Mouse (Mus musculus) lung, postnatal 0 days (tissue): Measurements from ENCODE around the gene Gm2001. TPM values are rescaled to one million over a fixed set of nuclear protein-coding genes. Genes with fewer than 3 reads are reported as not detected.
"Not testable (repeated sequence)": the region's sequence is repeated elsewhere in the genome, so short reads cannot be mapped to it uniquely, and the experiment has no call there.

Experiments
- ATAC-seq: fragments of 200-750 bp; cut with Nextera tagmentation; 2 replicates; pipeline ENCODE4 v1.8.0; 2017; ENCODE audit warnings: moderate library complexity
- DNase-seq: peaks from one replicate; pipeline ENCODE4 v3.0.0-alpha.2; 2016; ENCODE audit warnings: low spot score
- H3K27ac ChIP-seq: fragments of 300-500 bp; sonication (generic); 2 replicates; pipeline ENCODE4 v1.5.1; 2014; ENCODE audit warnings: antibody characterized with exemption, mild to moderate bottlenecking, low read length, mixed read lengths
- H3K27me3 ChIP-seq: fragments of 300-500 bp; sonication (generic); replicated peaks from 2 replicates; pipeline ENCODE4 v1.6.1; 2014; ENCODE audit warnings: low read length, mixed read lengths; ENCODE audit not compliant: insufficient read depth
- H3K36me3 ChIP-seq: fragments of 300-500 bp; sonication (generic); 2 replicates; pipeline ENCODE4 v1.6.1; 2014; ENCODE audit warnings: low read length, mixed read lengths; ENCODE audit not compliant: insufficient read depth
- H3K4me1 ChIP-seq: fragments of 300-500 bp; sonication (generic); 2 replicates; pipeline ENCODE4 v1.6.1; 2014; ENCODE audit warnings: antibody characterized with exemption, low read depth, low read length, mixed read lengths; ENCODE audit not compliant: insufficient read depth
- H3K4me2 ChIP-seq: fragments of 300-500 bp; sonication (generic); replicated peaks from 2 replicates; pipeline ENCODE4 v1.6.1; 2014; ENCODE audit warnings: low read depth, mild to moderate bottlenecking, low read length, moderate library complexity, mixed read lengths
- H3K4me3 ChIP-seq: fragments of 300-500 bp; sonication (generic); 2 replicates; pipeline ENCODE4 v1.5.1; 2014; ENCODE audit warnings: low read depth, low read length
- H3K9ac ChIP-seq: fragments of 300-500 bp; sonication (generic); replicated peaks from 2 replicates; pipeline ENCODE4 v1.6.1; 2014; ENCODE audit warnings: low read depth, mild to moderate bottlenecking
- H3K9me3 ChIP-seq: fragments of 300-500 bp; sonication (generic); 2 replicates; pipeline ENCODE4 v1.6.1; 2016; ENCODE audit warnings: low read length, mixed read lengths
- WGBS: fragments of 180-500 bp; shearing (Covaris S2); extraction: QIAGEN DNeasy Blood & Tissue Kit; methylation state at CpG from one replicate; pipeline ENCODE4 v1.1.7; 2014; 5-methylcytosine and 5-hydroxymethylcytosine counted together
- polyA plus RNA-seq: library from polyadenylated mRNA; unstranded; fragments of >200 nt; fragmentation: Nextera tagmentation; extraction: Ambion mirVana; gene quantifications from 2 replicates; pipeline ENCODE4 v1.2.1, GENCODE M21; 2015

Gm2001 gene
- polyA plus RNA-seq, 1 experiment from 2014 or later, result not detected

- H3K27ac ChIP-seq, H3K9me3 ChIP-seq, H3K36me3 ChIP-seq, H3K9ac ChIP-seq, H3K4me2 ChIP-seq, H3K4me1 ChIP-seq, H3K27me3 ChIP-seq, DNase-seq, ATAC-seq, H3K4me3 ChIP-seq: not testable (repeated sequence)
- 78% methylated on average over 1 of the region's 1 CpGs for WGBS
Observed at GRCm38 (mm10) chr12:87795212-87795611, 46.9 kb downstream of the Gm2001 start, which contains the start of gene Gm21936. Gene Gm21936 (plus strand): TSS chr12:87795512.

Other genes with a start within 250 kb of the Gm2001 start
- not detected in 2 replicates for gene Oog1, start 239.7 kb downstream of the Gm2001 start, polyA plus RNA-seq
- not detected in 2 replicates for gene Gm4027, start 223.5 kb downstream of the Gm2001 start, polyA plus RNA-seq
- not detected in 2 replicates for gene Gm16381, start 197.7 kb downstream of the Gm2001 start, polyA plus RNA-seq
- gene Gm21319, start 66.6 kb downstream of the Gm2001 start, polyA plus RNA-seq, result not detected in 2 replicates
- gene Gm21936, start 46.8 kb downstream of the Gm2001 start, polyA plus RNA-seq, result not detected in 2 replicates
- not detected in 2 replicates for gene BB287469, start 25.8 kb downstream of the Gm2001 start, polyA plus RNA-seq
- not detected in 2 replicates for gene Gm2016, start 31.7 kb upstream of the Gm2001 start, polyA plus RNA-seq
- not detected in 2 replicates for gene Gm2022, start 53.0 kb upstream of the Gm2001 start, polyA plus RNA-seq
- not detected in 2 replicates for gene Gm2035, start 77.5 kb upstream of the Gm2001 start, polyA plus RNA-seq
- gene Gm2042, start 111.7 kb upstream of the Gm2001 start, polyA plus RNA-seq, result not detected in 2 replicates
- gene Gm2075, start 169.5 kb upstream of the Gm2001 start, polyA plus RNA-seq, result not detected in 2 replicates
- gene Gm6803, start 176.4 kb upstream of the Gm2001 start, polyA plus RNA-seq, result not detected in 2 replicates
- not detected in 2 replicates for gene Gm2056, start 184.7 kb upstream of the Gm2001 start, polyA plus RNA-seq
- not detected in 2 replicates for gene Gm16368, start 241.4 kb upstream of the Gm2001 start, polyA plus RNA-seq